Mouse (Mus musculus) kidney, postnatal 0 days (tissue): ENCODE data around the gene Ppp1r27. TPM values are rescaled to one million over a fixed set of nuclear protein-coding genes. Genes with fewer than 3 reads are reported as not detected.
A peak's percentile ranks its signal among the peaks of the same experiment; 100 is the strongest.

Experiments
- ATAC-seq: fragments of 200-750 bp; cut with Nextera tagmentation; replicated peaks from 2 replicates; pipeline ENCODE4 v1.8.0; 2017; ENCODE audit warnings: low read depth, moderate number of reproducible peaks, moderate TSS enrichment, moderate library complexity; ENCODE audit not compliant: low FRiP score
- DNase-seq: peaks from one replicate; pipeline ENCODE4 v3.0.0-alpha.2; 2016; ENCODE audit warnings: low spot score
- H3K27ac ChIP-seq: fragments of 300-500 bp; sonication (generic); 2 replicates; pipeline ENCODE4 v1.5.1; 2014; ENCODE audit warnings: mild to moderate bottlenecking
- H3K27me3 ChIP-seq: fragments of 300-500 bp; sonication (generic); 2 replicates; pipeline ENCODE4 v1.6.1; 2014; ENCODE audit warnings: low read length, mixed read lengths; ENCODE audit not compliant: insufficient read depth
- H3K36me3 ChIP-seq: fragments of 300-500 bp; sonication (generic); 2 replicates; pipeline ENCODE4 v1.6.1; 2014; ENCODE audit warnings: low read length, mixed read lengths; ENCODE audit not compliant: insufficient read depth
- H3K4me1 ChIP-seq: fragments of 300-500 bp; sonication (generic); replicated peaks from 2 replicates; pipeline ENCODE4 v1.6.1; 2014; ENCODE audit warnings: antibody characterized with exemption, low read length, mixed read lengths; ENCODE audit not compliant: insufficient read depth
- H3K4me2 ChIP-seq: fragments of 300-500 bp; sonication (generic); 2 replicates; pipeline ENCODE4 v1.6.1; 2014; ENCODE audit warnings: mild to moderate bottlenecking, low read length, moderate library complexity, mixed read lengths
- H3K4me3 ChIP-seq: fragments of 300-500 bp; sonication (generic); replicated peaks from 2 replicates; pipeline ENCODE4 v1.5.1; 2014; ENCODE audit warnings: low read depth, low read length
- H3K9ac ChIP-seq: fragments of 300-500 bp; sonication (generic); 2 replicates; pipeline ENCODE4 v1.6.1; 2014; ENCODE audit warnings: low read depth, low read length
- H3K9me3 ChIP-seq: fragments of 300-500 bp; sonication (generic); replicated peaks from 2 replicates; pipeline ENCODE4 v1.6.1; 2016; ENCODE audit warnings: low read length, inconsistent platforms, mixed read lengths
- CTCF ChIP-seq: IDR thresholded peaks from 2 replicates; pipeline ENCODE4 v1.5.1; 2016; ENCODE audit warnings: antibody characterized with exemption, low read depth, mild to moderate bottlenecking, moderate library complexity
- WGBS: fragments of 180-500 bp; shearing (Covaris S2); extraction: QIAGEN DNeasy Blood & Tissue Kit; methylation state at CpG from one replicate; pipeline ENCODE4 v1.1.7; 2014; 5-methylcytosine and 5-hydroxymethylcytosine counted together
- polyA plus RNA-seq: library from polyadenylated mRNA; unstranded; fragments of >200 nt; fragmentation: Nextera tagmentation; extraction: Ambion mirVana; gene quantifications from 2 replicates; pipeline ENCODE4 v1.2.1, GENCODE M21; 2015

Ppp1r27 gene
- polyA plus RNA-seq, 1 experiment from 2014 or later, result 0.30 TPM

GRCm38 (mm10) chr11:120549168-120549945, 1.6 kb downstream of the Ppp1r27 start, which contains the start of gene Mcrip1:
Gene Mcrip1, minus strand, starts transcription at chr11:120549727.
- Histone ChIP-seq H3K27me3 (no peaks in the 10 kb centered on the region), H3K9me3 (no peaks in the 10 kb centered on the region), H3K4me3 (peak within 1 kb of the TSS; percentile 87), H3K4me2 (peak within 1 kb of the TSS; percentile 80), H3K27ac (peak within 1 kb of the TSS; percentile 98), H3K4me1 (peaks cover 17% of the 10 kb centered on the region), H3K9ac (peak within 1 kb of the TSS; percentile 98), H3K36me3 (peaks cover 2% of the 10 kb centered on the region; the same call in 1 of the 2 replicates)
- ATAC-seq, result peak; percentile 81
- DNase-seq, result peak; percentile 93
- 0% methylated on average over 66 of the region's 87 CpGs for WGBS
- TF ChIP-seq CTCF, result no peak

GRCm38 (mm10) chr11:120548786-120549167, 2.2 kb downstream of the Ppp1r27 start:
- peaks cover 17% of the 10 kb centered on the region for H3K4me1 ChIP-seq
- H3K4me2 ChIP-seq, result peak overlapping the region; percentile 80
- H3K4me3 ChIP-seq, result peak overlapping the region; percentile 87
- ATAC-seq (no peak), DNase-seq (no peak)
- WGBS, result 10% methylated on average over 7 of the region's 7 CpGs
- no peak for TF ChIP-seq CTCF
- no peaks in the 10 kb centered on the region for H3K9me3 ChIP-seq
- peaks cover 8% of the 10 kb centered on the region; the same call in 1 of the 2 replicates for H3K36me3 ChIP-seq
- no peaks in the 10 kb centered on the region for H3K27me3 ChIP-seq
- H3K27ac ChIP-seq, result peak overlapping the region; percentile 98
- peak overlapping the region; percentile 98 for H3K9ac ChIP-seq

- DNase-seq (no peak), ATAC-seq (no peak)
- Histone ChIP-seq H3K27me3 (no peaks in the 10 kb centered on the region), H3K36me3 (peaks cover 13% of the 10 kb centered on the region), H3K4me2 (peak overlapping the region; percentile 80), H3K9ac (no peak overlapping the region), H3K4me1 (peaks cover 17% of the 10 kb centered on the region), H3K4me3 (no peak overlapping the region), H3K9me3 (no peaks in the 10 kb centered on the region), H3K27ac (peak overlapping the region; percentile 15; the same call in 1 of the 2 replicates)
- no peak for TF ChIP-seq CTCF
- 72% methylated on average over 3 of the region's 3 CpGs for WGBS
Measured at GRCm38 (mm10) chr11:120548214-120548613, 2.7 kb downstream of the Ppp1r27 start.

- peak; percentile 48; the same call in 1 of the 2 replicates for TF ChIP-seq CTCF
- ATAC-seq (no peak), DNase-seq (peak; percentile 71)
- Histone ChIP-seq H3K27ac (peak overlapping the region; percentile 15; the same call in 1 of the 2 replicates), H3K4me1 (peaks cover 17% of the 10 kb centered on the region), H3K36me3 (peaks cover 21% of the 10 kb centered on the region), H3K27me3 (no peaks in the 10 kb centered on the region), H3K9me3 (no peaks in the 10 kb centered on the region), H3K4me3 (no peak overlapping the region), H3K4me2 (peak overlapping the region; percentile 2; the same call in 1 of the 2 replicates), H3K9ac (no peak overlapping the region)
- 51% methylated on average over 2 of the region's 2 CpGs for WGBS
Measured at GRCm38 (mm10) chr11:120547469-120547868, 3.5 kb downstream of the Ppp1r27 start.

- no peak overlapping the region for H3K9ac ChIP-seq
- WGBS, result 95% methylated on average over 3 of the region's 3 CpGs
Measured at GRCm38 (mm10) chr11:120545964-120546363, 5.0 kb downstream of the Ppp1r27 start.

GRCm38 (mm10) chr11:120542376-120542775, 8.6 kb downstream of the Ppp1r27 start:
- DNase-seq (no peak), ATAC-seq (no peak)
- Histone ChIP-seq H3K9me3 (no peaks in the 10 kb centered on the region), H3K27ac (0 out of 2 replicates have a peak overlapping the region, but pooled peaks have one; percentile 93), H3K36me3 (peaks cover 24% of the 10 kb centered on the region), H3K9ac (no peak overlapping the region), H3K4me3 (no peak overlapping the region), H3K4me2 (no peak overlapping the region), H3K27me3 (no peaks in the 10 kb centered on the region), H3K4me1 (peaks cover 22% of the 10 kb centered on the region; the same call in 1 of the 2 replicates)
- WGBS, result 83% methylated on average over 6 of the region's 6 CpGs
- no peak for TF ChIP-seq CTCF

More at GRCm38 (mm10) chr11:120545964-120546363, 5.0 kb downstream of the Ppp1r27 start:
- Histone ChIP-seq H3K4me3 (no peak overlapping the region), H3K36me3 (peaks cover 24% of the 10 kb centered on the region), H3K27ac (no peak overlapping the region), H3K9me3 (no peaks in the 10 kb centered on the region), H3K27me3 (no peaks in the 10 kb centered on the region), H3K4me2 (no peak overlapping the region), H3K4me1 (peaks cover 17% of the 10 kb centered on the region)
- ATAC-seq, result no peak
- no peak for DNase-seq
- no peak for TF ChIP-seq CTCF
